Mouse (Mus musculus): ENCODE data around the gene Hlcs.

The Hlcs gene

DNA sequence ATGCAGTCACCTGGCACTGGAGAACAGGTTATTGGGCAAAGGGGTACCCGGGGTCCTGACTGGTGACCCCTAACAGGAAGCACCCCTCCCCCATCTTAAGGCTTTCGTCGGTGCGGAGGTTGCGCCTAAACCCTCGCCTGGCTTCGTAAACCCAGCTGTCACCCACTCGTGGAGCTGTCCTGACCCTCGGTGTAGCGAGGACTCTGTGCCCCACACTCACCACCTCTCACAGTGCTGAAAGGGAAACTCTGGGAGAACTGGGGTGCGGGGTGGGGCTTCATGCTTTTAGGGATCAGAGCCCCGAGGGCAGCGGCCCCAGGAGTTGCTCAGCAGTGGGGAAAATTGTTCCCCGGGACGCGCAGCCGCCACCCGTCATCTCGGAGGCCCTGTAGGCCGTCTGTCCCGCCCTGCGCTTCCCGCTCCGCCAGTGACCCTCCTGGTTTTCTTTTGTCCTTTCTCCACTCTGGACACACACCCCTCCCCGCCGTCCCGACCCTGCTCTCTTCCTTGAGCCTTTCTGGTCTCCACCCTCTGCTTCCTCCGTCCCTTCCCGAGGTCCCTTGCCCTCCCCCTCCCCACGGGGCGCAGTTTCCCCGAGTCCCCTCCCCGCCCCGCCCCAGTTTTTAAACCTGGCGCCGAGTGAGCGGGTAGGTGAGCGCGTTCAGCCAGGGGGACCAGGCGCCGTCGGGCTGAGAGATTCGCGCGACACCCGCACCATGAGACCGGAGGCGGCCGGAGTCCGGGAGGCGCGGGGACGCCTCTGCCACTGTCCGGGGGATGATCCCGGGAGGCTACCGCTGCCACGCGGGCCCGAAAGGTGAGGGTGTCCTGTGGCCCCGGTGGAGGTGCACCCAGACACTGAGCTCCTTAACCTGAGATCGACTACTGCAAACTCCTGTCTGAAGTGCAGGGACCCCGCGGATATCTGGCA is 14.7 kb upstream of the Hlcs start, which contains the start of gene Ripply3:
Ripply3 (plus strand) TSS at position 640 of the 931 bp plus-strand sequence.
- DNase-seq: peak; percentile 89

DNA sequence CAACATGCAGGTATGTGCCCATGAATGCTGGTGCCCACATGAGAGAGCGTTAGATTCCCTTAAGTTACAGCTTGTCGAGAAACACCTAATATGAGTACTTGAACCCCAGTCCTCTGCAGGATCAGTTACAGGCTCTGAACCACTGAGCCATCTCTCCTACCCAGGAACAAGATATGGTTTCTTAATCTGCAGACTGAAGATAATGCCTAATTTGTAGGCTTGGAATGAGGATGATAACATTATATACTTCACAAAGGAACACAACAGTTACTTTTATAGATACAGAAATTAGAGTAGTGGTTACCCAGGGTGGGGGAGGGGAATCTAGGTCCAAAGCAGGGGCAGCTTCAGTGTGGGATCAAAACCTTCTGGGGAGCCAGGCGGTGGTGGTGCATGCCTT is 12.6 kb upstream of the Hlcs start:
- DNase-seq: no peak

DNA sequence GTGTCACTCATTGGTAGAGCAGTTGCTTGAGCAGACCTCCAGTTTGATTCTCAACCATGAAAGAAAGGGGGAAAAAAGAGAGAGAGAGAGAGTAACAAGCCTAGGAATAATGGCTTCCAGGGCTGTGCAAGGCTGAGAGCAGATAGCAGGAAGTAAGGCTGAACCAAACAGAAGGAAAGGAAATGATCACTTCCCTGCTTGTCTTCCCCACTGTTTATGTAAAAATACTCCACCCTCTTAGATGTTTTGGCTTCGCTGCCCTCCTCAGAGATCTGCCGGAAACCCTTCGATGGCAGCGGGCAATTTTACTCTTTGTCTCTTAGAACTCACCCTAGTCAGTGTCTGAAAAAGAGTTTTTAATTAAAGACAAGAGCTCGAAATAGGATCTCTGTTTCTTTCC is 10.3 kb upstream of the Hlcs start:
- DNase-seq: peak; percentile 51

DNA sequence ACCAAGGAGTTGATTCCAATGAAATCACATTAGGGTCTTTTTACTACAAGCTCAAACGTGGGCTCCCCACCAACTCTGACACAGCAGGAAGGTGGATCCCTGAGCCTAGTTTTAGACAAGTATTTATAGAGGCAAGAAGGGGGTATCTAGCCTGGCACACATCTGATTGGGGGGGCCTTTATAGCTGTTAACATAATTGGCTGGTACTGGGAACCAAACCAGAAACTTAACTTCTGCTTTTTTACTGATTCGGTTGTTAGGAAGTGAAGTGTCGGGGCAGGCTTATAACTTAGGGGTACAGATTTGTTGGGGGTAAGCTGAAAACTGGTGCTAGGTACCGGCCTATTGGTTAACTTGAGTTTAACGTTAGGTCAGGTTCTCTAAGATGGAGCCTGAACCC is 6.9 kb upstream of the Hlcs start:
- DNase-seq: no peak

DNA sequence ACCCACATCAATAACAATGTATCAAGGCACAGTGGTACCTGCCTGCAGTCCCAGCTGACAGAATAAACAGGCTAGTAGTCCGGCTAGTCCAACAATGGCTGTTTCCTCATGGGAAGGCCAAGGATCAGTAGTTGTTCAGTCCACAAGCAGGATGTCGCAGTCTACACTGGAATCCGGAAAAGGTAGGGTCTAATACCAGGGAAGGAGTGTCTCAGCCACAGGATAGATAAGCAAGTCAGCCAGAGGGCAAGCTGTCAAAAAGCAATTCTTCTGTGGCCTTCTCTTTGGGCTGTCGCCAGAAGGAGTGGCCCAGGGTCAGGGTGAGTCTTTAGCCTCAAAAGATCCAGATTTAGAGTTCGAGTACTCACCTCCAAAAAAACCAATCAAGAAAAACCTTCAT is 4.4 kb upstream of the Hlcs start:
- peak; percentile 76 for DNase-seq

DNA sequence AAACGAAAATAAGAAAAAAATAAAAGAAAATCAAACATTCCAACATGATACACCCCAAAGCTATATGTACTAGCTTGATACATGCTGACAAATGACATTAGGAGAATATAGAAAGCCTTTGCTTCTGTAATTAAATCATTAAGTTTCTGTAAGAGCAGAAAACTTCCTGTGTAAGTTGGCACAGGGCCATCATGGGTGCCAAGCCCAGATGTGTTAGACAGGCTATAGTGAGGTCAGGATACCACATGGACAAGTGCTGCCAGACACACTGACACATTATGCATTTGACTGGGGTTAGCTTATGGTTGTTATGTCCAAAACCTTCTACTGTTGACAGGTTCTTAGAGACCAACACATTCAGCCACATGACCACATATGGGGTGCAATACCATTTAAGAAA is 1.8 kb upstream of the Hlcs start:
- no peak for DNase-seq

DNA sequence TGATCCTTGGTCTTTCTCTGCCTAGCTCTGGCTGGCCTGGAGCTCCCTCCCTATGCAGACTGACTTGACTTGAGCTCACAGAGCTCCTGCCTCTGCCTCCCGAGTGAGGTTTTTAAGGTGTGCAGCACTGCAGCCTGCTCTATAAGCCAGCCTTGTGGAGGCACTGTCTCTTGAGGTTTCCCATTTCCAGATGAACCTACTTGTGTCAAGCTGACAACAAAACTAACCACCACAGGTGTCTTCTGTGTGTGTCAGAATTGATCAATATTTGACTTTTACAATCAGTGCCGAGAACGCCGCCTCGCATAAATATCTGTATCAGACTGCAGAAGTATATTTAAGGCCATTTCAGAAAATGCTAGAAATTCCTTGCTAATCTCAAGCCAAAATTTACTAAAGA is 1.3 kb upstream of the Hlcs start:
- no peak for DNase-seq

DNA sequence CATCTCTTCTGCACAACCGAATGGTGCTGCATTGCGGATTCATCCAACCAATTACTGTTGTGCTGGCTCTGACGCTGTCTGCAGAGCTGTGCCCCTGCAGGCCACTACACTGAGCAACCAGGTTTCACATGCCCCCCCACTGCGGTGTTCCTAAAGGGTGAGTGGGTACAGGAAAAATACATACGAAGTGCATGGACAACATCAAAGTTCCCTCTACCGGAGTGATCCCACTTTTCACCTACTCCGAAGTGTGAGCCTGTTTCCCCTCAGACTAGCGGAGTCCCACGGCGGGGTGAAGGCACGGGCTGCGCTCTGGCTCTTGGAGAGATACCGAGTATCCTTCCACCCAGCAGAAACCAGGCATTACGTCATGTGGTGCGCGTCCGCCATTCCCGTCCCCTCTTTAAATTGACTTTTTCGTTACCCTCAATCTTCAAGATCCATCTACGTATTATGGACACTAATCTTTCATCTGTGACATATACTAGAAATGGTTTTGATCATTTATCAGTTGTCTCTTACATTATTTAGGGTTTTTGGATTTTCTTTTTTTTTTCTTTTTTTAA is 625 bp downstream of the Hlcs start:
- DNase-seq: peak; percentile 89

DNA sequence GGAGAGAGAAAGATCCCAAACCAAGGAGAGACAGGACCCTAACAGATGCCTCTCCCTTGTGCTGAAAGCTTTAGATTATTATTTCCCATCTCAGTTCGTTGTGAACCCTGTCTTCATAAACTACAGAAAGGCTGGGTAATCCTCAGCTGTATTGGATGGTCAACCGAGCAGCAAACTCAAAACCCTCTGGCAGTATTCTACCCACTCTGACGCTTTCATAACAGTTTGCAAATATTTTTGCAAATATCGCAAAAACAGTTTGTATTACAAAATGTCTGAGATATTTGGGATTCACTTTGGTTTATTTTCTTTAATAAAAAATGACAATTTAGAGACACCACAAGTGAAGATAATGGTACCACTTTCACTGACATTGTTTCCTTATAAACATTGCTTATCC is 1.4 kb downstream of the Hlcs start:
- no peak for DNase-seq

DNA sequence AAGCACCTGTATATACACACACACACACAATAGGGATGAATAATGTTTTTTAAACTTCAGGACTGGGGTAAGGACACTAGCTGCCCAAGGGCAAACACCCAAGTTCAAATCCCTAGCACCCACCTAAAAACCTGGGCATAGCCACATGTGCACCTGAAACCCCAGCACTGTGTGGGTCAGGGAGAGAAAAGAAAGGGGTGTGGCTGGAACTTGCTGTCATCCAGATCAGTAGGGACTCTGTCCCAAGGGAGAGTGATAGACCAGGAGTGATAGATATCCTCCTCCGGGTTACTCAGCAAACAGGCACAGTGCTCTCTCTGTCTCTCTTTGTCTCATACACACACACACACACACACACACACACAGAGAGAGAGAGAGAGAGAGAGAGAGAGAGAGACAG is 2.0 kb downstream of the Hlcs start:
- no peak for DNase-seq

DNA sequence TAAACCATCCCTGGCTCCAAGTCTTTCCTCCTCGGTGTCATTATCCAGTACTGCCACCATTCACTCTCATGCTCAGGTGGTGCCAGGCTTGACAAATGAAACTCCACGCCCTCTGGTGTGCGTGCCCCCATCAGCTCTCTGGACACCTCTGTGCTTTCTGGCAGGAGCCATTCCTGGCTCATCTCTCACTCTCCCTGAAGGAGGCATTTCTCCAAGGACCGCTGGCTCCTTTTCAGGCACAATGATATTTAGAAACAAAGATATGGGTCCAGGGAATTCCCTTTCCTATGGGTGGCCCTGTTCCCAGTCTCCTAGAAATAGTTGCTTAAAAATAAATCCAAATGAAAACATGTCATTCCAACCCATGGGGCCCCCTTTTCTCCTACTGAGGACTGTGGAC is 4.3 kb downstream of the Hlcs start:
- DNase-seq: no peak

DNA sequence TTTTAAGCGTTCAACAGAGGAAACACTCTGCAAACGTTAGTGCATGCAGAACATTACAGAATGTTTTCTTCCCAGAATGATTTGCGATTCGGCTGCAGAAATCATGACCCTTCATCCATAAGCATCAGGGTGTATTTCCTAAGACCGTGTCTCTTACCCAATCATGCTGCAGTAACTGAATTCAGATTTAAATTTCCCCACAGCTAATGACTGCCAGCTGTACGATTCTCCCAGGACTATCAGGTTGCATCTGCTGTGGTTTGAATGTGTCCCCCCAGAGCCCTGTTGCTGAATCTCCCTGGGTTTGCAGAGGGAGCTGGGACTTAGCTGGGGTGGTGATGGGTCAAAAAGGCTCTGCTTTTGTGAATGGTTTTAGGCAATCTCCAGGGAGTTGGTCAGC is 5.4 kb downstream of the Hlcs start:
- DNase-seq: no peak

DNA sequence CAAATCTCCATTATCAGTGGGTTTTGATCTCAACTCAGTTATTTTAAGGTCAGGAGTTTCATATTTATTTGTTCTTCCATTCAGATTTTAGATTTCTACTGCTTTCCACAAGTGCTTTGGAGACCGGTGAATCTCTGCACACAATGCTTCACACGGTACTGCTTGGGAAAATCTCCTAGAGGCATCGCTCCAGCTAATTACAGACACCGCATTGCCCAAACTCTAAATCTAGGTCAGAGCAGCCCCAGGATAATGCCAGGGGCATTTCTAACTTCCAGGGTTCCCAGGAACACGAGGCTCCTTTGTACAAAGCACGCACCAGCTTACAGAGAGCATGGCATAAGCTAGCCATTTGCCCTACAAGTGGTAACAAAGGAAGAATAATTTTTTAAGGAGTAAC is 5.8 kb downstream of the Hlcs start:
- DNase-seq: no peak

DNA sequence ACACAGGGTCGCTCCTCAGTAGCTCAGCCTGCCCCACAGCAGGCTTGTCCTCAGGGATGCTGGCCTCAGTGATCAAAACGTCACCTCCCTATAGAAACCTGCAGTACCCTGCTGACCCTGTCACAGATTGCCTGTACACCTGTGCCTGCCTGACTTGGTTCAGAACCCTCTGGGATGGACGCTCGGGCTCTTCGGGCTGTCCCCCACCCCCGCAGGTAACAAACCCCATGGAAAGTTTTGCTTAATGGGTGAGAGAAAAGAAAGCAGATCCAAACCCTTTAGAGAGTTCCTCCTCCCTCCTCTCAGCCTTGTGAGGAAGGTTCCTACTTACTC is 10.2 kb downstream of the Hlcs start:
- DNase-seq: no peak

DNA sequence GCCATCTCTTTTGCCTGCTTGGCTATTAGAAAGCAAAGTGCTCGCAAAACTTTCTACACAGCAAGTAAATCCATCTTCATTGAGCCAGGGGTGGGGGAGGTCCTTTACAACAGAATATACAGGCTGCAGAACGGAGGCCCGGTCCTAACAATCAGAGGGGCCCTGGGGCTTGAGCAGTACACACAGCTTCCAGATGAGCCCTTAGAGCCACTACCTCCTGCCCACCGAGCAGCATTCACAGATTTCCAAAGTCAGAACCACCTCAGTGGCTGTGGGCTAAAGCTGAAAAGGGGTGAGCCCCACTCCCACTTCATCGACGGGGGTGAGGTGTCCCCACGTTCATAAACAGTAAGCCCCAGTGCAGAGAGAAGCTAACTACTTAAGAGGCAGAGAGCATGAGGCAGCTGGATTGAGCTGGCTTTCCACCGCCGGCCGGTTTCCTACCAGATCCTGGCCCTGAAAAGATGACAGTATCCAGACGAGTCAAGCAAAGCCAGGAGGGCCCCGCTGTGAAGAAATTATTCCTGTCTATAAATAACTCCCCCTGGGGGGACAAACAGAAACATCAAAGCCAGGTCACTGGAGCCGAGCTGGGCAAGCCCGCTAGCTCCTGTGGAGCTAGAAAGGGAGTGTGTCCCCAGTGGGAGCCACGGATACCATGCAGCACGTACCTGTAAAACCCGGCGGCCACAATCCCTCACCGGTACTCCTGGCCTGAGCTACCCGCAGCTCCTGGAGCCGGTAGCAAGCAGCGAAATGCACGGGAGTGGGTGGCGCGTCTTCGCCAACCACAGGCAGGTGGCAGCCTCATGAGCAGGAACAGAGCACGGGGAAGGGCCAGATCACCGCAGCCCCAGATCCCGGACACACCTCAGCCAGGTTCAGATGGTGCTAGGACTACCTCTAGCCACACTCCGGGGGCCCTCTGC is 10.8 kb downstream of the Hlcs start:
- peak; percentile 8 for DNase-seq

DNA sequence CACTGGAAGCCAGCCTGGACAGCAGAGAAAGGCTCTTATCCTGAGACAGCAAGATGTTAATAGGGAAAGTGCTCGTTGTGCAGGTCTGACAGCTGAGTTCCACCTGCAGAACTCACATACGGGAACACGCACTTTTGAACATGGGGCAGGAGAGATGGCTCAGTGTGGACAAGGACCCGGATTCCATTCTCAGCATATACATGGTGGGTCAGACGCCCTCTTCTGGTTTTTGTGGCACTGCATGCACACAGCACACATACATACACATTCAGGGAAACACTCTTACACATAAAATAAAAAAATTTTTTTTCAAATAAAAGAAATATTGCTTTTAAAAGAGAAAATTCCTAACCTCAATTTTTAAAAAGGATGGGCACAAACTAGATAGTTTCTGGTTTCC is 11.7 kb downstream of the Hlcs start:
- no peak for DNase-seq

DNA sequence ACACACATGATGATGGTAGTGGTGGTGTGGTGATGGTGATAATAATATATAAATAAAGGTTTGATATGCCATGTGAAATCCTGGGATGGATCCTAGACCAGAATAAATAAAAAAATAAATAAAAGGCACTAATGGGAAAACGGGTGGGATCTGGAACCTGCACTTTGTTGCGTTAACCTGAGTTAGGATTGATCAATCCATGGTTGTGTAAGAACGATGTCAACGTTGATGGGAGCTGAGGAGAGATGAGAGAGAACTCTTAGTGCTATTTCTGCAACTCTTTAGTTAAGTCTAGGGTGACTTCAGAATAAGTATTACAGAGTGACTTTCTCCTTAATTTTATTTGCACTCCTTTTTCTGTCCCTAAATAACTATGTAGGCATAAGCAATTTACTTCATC is 12.2 kb downstream of the Hlcs start:
- DNase-seq: no peak

DNA sequence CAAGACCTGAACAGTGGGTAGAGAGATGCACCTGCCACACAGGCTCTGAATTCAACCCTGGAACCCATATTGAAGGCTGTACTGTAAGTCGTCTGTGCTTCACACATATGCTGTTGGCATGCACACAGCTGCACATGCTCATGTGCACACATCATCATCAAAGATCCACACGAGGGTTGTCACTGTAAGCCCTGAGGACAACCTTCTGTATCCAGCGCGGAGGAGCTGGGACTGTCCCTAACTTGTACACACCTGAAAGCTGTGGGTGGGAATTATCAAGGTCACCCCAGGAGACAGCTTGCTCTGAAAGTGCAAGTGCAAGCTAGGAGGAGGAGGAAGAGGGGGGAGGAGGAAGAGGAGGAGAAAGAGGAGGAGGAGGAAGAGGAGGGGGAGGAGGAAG is 14.2 kb downstream of the Hlcs start:
- no peak for DNase-seq

DNA sequence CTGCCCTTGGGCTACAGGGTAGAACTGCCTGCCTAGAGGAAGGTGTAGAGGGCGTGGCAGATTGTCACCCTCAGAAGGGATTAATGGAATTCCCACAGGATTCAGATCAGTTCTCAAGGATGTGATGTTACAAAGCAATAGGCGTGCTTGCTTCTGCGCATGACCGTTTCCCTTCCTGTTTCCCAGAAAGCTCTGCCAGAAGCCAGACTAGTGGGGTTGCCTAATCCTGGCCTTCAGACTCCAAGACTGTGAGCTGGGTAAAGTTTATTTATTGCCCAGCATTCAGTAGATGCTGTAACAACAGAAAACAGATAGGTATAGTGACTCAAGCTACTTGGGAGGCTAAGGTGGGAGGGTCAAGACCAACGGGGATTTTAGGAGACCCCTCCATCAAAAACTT is 15.3 kb downstream of the Hlcs start:
- DNase-seq: no peak

DNA sequence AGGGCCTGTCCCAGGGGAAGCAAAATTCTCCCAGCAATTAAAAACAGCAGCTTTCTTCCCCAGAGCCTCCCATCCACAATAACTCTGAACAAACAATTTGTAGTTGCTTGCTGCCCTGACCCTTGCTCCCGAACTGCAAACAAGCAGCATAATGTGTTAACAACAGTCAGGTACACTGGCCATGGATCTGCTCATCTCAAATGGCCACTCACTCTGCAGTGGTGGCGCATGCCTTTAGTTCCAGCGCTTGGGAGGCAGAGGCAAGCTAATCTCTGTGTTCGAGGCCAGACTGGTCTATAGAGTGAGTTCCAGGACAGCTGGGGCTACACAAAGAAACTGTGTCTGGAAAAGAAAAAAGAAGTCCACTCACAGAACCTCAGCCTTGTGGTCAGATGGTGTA is 22.2 kb downstream of the Hlcs start:
- no peak for DNase-seq

DNA sequence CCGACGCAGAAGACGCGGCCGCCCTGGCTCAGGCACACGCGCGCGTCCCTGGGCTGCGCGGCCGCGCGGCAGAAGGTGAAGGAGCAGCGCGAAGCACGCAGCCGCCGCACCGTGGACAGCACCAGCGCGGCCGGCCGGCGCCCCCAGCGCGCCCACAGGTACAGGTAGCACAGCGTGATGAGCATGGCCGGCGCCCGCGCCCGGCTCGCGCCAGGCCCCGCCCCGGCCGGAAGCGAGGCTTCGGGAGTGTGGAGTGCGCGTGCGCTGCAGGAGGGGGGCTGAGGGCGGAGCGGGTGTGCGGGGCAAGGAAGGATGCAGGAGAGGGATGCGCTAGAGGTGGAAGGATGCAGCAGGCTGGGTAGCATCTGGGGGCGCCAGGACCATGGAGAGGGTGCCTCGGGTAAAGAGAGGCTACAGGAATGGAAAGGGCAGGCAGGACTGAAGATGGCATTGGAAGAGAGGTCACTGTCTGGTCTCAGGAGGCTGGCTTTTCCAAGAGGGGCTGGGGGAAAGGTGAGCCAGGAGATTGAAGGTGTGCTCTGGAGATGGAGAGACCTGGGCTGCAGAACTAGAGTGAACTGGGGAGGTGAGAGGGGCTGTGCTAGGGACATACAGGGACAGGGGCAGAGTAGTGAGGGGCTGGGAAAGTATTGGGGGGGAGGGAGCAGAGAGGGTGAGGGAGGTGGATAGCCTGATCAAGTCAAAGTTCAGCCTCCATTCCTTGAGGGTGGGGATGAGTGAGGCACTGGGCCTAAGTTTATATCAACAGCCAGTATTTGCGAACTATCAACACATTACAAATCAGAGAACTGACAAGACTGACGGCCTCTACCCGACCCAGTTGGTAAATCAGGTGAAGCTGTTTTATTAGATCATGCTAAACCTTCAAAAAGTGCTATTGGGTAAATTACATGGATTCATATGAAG is 23.0 kb downstream of the Hlcs start:
- peak; percentile 87 for DNase-seq

All from lung, postnatal 10 days (tissue).